Mouse (Mus musculus) CH12F3 (cell line): Measurements from ENCODE around the gene Gm13199.

Experiments
- in situ Hi-C: fragments of 300-500 bp; cut with MboI; formaldehyde crosslinking; loops from 2 replicates; pipeline ENCODE4 v1.14.3; 2020; ENCODE audit warnings: low sequenced_read_pairs

The Gm13199 gene

DNA sequence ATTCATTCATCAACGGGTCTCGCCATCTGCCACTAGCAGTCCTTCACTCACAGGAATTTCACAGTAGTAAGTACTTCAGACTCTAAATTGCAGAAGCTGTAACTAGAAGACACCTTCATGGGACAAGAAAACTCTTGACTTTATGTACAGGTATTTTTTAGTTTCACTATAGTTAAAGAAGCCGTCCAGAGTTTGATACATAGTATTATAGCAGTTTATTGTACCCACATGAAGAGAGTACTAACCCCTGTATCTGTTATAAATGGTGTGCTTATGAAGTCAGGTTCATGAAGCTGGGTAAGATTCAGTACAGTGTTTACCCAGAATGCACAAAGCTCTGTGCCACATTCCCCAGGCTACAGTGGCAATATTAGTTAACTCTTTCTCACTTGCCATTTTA is at the start of gene Gm13199:
Gm13199 (minus strand) TSS at position 101 of the 400 bp plus-strand sequence.
- in situ Hi-C loops = no loop called here

DNA sequence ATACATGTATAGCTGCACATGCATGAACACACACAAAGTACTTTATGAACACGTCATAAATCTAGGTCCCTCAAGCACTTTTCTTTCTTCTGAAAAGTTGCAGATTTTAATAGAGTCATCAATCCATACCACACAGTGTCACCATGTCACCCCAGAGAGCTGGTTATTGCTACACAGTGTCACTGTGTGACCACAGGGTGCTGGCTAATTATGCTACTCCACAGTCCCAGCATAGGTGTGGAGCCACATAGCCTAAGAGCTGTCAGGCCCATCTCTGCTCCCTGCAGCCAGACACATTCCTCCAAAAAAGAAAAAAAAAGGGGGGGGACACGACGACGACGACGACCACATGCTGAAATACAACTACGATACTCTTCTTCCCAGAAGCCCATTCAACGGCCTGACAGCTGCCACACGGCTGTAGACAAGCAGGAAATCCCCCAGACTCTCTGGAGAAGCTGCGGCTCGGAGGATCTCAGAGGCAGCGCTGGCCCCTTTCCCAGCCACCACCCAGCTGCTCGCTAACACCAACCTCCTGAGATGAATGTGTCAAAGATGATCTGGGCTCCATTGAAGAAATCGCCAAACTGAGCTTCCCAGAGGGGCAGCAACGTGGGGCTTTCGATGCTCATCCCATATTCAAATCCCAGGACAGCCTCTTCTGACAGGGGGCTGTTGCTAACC is 48.7 kb upstream of the Gm13199 start:
- in situ Hi-C loops = no loop called here

DNA sequence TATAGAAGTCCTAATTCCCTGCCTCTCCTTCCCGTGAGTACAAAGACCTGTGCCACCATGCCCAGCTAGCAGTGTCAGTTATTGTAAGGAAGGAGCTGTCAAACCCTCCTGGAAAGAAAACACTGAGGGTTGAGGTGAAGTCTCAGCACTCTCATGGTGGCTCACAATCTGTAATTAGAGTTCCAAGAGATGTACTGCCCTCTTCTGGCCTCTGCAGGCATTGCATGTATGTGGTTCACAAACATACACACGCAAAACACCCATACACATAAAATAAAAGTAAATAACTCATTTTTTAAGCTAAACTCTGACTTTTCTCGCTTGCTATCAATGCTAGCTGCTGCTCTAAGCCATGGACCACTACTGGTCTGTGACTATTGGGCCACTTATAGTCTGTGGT is 43.9 kb upstream of the Gm13199 start:
- in situ Hi-C loops = no loop called here

DNA sequence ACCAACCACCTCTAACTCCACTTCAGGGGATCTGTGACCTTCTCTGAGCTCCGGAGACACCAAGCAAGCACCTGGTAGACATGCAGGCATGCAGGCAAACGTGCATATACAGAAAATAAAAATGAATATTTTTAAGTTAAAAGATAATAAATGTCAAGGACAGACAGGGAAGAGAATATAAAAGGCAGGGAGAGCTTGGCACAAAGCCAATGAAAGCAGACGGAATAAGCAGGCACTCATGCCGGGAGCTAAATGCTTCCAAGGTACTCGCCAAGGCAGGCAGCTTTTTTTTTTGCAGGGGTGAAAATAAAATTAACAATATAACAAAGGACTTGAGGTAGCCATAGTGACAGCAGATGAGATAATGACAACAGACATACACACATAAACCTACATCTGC is 43.4 kb upstream of the Gm13199 start:
- in situ Hi-C loops = no loop called here

DNA sequence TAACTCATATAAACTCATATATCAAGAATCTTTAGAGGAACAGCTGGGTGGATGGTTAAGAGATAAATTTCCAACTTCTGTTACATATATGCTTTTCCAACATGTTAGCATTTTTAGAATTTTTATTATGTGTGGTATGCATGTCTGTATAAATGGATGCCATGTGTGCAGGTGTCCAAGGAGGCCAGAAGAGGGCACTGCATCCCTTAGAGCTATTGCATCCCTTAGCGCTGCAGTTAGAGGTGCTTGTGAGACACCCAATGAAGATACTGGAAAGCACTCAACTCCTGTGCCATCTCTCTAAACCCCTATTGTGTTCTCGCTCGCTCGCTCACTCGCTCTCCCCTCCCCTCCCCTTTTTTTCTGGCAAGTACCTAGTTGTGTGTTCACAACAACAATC is 37.4 kb upstream of the Gm13199 start:
- in situ Hi-C loops = no loop called here

DNA sequence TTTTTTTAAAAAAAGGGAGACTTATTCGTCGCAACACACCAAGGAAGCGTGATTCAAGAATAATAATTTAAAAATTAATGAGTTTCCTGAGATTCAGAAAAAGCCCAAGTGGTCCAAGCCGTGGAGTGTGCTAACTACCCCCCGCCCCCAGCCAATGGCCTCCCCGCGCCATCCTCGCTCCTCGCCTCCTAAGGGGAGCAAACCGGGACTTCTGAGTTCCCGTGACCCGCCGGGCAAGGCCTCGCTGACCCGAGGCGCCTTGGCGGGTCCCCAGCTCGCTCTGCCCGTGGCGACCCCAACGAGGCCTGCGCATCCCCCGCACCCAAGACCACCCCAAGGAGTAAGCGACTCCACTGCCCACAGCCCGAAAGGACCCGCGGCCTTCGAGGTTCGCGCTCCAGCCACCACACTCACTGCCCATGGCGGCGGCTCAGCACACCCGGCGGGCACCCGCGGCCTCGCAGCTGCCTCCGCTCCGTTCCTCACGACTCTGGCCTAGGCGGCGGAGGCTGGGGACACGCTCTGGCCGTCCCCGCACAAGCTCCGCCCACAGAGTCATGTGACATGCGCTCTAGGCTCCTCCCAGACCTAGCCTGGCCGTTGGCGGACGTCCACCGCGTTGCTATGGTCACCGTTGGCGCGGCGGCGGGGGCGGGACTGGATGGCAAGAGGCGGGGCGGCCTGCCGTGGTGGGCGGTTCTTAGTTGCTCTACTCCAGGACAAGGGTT is 32.3 kb upstream of the Gm13199 start, which contains the start of gene Sec61a2:
Sec61a2 (minus strand) TSS at position 590 of the 728 bp plus-strand sequence.
- in situ Hi-C loops = no loop called here

DNA sequence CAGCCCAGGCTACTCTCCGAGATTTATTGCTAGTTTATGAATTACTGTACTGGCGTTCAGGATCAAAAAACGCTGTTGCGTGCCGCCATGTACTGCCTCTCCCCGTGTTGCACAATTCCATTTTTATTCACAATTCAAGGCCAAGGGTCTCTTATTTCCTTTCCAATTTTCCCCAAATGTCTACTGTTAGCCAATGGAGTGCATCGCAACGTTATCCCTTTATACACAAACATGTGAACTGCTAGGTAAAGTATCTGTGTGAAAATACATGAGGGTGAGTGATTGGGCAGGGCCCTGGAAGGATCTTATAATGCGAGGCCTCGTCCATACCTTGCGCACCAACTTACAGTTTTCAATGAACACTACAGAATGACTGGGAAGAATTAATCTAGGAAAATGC is 31.6 kb upstream of the Gm13199 start:
- in situ Hi-C loops = no loop called here

DNA sequence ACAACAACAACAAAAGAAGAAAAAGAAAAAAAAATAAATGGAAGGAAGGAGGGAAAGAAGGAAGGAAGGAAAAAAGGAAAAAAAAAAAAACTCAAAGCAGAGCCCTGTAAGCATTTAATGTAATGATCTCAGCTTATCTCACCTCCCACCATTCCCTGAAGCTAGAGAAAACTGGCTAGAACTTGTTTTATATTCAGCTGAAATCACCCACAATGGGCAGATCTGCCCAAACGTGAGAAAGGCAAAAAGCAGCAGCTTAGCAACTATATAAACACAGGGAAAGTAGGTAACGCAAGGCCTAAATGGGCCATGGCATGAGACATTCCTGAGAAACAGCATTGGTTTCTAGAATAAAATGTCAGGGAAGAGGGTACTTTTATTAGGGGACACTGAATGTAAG is 26.7 kb upstream of the Gm13199 start:
- in situ Hi-C loops = no loop called here

DNA sequence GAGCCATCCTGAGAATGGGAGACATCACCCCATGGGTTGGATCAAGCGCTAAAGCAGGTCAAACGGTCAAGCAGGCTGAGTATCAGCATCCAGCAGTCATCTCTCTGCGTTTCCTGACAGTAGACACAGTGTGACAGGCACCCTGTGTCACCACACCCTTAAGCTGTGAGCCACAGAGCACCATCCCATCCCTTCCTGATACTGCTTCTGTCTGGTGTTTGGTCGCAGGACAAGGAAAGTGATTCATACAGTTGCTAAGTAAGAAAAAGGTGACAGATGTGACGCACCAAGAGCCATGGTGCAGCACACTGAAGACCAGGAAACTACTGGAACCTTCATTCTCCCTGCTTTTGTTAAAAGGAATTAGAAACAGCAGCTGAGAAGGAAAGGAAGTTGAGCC is 26.1 kb upstream of the Gm13199 start:
- in situ Hi-C loops = no loop called here

DNA sequence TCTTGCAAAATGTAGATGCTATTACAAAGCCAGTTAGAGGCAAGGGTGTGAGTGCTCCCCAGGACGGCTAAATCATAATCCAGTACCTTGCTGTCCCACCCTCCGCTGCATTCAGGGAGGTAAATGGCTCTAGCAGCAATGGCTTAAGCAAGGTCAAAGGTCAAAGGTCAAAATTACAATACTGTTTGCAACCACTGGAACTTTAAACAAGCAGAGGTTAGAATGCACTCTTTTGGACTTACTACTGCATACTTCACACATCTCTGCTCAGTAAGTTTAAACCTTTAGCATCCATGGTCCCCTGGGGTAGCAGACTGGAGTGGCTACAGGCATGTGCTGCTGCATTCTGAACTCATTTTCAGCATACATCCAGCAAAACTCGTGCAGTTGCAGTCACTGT is 14.7 kb upstream of the Gm13199 start:
- in situ Hi-C loops = no loop called here

DNA sequence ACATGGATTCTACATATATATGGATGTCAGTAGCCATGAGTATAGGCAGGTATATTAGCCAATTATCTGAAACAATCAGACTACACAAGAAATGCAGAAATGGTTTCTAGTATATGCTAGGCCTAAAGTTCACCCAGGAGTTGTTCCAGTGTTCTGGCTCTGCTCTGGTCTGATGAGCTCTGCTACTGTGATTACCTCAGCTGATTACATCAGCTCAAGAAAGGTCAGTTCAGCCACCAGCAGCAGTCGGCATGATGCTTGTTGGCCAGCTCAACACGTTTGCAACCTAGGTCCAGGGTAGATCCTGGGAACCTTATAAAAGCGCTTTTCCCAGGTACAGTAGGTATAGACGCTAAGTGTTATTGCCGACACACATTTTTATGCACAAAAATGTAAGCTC is 7.0 kb upstream of the Gm13199 start:
- in situ Hi-C loops = no loop called here

DNA sequence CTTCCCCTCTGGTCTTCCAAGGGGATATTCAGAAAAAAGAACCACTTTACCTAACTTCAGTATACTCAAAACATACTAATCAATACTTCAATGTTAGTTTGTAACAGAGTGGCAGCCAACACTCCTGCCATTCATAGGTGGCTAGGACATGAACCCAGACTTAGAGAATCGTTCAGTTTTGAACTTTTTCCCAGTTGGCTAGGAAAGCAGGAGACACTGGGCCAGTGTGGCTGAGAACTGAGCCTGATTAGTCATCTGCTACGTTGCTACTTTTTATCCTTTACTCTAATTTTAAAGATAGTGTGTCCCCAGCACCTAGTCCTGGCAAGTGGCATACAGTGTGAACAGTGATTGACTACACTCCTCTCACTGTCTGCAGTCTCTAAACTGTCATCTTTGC is 4.9 kb upstream of the Gm13199 start:
- in situ Hi-C loops = no loop called here

DNA sequence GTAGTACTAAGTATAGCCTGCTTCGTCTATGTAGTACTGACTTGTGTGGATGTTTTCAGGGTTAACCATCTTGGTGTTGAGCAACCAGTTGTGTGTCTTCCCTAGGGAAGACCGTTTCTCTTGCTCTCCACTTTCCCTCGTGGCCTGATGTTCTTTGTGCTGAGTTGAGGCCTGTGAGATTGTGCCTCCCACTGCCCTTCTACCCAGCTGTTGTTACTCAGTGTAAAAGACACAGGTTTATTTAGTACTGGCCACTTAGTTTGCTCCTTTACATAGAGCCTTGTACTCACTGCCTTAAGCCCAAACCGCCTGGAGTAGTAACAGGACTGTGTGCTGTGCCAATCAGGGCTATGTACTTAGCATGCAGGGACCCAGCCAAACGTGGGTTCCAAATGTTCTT is 10.9 kb downstream of the Gm13199 start:
- in situ Hi-C loops = no loop called here

DNA sequence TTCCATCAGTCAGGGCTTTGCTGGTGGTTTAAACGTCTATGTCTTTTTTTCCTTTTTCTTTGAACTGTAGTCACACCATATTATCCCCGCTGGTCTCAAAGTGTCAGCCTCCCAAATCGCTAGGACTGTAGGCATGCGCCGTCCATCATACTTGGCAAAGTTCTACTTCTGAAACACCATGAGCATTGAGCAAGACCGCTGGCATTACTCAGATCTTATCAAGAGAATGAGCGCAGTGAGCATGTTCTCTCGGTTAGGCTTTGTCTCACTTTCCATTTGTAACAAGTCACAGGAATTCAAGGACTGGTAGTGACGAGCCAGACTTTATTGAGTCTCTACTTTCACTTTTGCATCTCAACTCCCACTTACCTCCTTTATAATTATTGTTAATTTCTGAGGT is 11.6 kb downstream of the Gm13199 start:
- in situ Hi-C loops = no loop called here

DNA sequence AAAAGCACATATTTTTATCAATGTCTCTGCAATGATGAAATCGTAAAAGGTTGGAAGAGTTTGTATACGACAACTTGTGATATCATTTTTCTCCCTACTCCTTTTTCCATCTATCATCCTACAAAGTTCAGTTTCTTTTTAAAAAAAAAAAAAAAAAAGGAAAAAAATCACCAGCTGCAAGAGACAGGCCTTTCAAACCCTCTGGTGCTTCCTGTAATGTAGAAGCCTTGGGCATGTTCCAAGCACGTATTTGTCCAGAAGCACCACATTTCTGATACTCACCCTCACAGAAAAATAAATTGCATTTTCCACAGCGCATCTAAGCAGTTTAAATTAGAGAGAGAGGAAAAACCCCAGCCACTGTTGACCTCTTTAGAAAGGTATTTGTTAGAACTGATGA is 16.9 kb downstream of the Gm13199 start:
- in situ Hi-C loops = no loop called here

DNA sequence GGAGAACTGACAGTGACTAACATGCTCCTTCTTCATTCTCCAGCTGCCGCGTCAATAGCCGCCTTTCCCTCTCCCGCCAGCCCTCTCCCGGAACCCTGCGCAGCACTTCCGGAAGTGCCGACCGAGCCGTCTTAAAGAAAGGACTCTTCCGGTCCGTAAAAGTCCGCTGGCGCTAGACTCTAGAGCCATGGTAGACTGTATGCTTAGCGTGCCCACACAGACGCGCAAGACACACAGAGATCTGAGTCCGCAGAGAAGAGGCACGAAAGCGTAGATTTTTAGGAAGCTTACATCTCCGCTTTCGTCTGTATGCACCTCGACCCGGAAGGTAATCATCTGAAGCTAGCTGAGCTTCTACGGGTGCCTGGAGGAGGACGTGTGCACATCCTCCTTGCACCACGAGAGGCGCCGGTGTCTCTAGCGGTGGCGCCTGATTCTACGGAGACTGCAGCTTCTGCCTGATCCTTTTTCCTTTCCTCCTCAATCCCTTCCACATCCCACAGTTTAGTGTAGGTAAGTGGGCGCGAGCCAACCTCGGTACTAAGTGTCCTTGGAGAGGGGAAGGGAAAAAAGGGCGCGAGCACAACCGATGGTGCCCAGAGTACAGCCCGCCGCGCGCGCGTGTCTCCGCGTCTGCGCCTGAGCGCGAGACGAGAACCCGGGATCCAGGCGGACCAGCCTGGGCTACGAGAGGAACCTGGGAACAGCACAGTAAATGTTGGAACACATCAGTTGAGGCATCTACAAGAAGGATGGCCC is 17.7 kb downstream of the Gm13199 start, which contains the start of the genes Nudt5 and Cdc123:
Nudt5 (plus strand) TSS at position 147 of the 759 bp plus-strand sequence.
Cdc123 (minus strand) TSS at position 292 of the 759 bp plus-strand sequence.
- in situ Hi-C loops = no loop called here

DNA sequence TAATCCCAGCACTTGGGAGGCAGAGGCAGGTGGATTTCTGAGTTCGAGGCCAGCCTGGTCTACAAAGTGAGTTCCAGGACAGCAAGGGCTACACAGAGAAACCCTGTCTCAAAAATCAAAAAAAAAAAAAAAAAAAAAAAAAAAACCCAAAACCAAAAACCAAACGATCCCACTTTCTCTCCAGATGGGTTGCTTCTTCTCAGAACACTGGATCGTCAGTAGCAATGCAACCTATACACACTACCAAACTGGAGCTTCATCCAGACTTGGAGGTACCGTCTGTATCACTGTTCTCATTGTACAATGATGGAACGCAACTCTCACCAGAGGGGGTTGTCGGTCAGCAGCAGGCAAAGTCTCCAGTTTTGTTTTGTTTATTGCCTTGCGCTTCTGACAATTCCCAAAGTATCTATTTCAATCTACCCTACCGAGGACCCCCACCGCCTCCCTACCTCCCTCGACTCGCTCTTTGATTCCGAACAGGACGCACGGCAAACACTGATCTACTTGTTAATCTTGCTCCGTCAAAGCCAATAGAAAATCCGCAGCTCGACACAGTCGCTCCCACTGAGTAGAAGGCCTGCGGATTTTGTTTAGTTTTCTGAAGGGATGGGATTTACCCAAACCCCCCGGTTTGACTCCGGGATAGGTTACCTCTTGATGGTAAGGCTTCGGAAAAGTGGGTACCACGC is 18.4 kb downstream of the Gm13199 start:
- in situ Hi-C loops = no loop called here

DNA sequence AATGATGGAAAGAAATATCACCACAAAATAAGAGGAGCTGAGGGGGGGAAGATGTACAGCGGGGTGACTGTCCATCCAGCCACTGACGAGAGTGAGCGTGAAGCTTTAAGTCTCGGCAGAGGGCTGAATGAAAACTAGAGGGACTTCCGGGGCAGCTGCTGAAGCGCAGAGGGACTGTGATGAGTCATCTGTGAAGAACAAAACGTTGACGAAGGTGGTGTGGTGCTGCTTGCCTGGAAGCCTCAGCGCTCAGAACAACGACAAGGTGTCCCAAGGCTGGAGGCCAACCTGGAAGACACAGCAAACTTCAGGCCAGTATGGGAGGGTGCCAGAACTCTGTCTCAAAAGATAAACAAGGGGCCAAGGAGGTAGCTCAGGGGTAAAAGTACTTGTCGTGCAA is 21.9 kb downstream of the Gm13199 start:
- in situ Hi-C loops = no loop called here

DNA sequence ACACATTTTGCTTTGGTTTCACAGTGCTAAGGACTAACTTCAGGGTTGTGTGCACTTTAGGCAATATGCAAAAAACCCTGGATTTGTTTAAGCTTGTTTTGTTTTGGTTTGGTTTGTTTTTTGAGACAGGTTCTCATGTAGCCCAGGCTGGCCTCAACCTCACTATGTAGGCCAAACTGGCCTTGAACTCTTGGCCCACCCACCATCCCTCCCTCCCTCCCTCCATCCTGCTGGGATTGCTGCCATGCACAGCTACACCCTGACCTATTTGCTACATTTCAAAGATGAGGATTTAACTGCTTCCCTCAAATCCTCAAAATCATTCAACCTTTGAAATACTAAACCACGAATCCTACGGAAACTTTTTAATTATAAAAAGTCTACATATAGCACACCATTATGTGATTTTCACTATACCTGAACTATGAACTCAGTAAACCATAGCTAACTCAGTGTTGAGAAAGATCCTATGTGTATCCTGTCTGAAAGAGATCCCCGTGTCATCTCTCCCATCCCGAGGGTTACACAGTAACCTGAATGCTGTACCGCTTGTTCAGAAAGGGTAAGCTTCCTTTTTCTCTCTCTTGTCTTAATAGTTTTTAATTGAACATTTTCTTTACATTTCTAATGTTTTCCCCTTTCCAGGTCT is 37.3 kb downstream of the Gm13199 start:
- in situ Hi-C loops = no loop called here

DNA sequence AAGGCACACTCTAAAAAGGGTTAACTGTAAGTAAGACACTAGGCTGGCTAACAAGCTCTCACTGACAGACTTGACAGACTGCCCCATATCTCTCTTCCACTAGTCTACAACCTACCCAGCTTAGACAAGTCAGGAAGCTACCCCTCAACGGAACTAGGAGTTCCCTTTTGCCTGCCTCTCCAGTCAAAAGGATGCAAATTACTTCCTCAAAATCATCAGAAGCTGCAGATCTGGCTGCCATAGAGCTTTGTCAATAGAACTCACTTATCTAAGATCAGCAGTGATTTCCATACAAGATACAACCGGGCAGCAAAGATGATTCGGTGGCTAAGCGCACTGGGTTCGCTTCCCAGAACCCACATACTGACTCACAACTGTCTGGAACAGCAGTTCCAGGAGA is 38.0 kb downstream of the Gm13199 start:
- in situ Hi-C loops = loop anchor here (25.0 kb wide), 2 partner anchors 362 to 737 kb away; no protein-coding TSS in a partner anchor
